In the genomic region with DNA sequence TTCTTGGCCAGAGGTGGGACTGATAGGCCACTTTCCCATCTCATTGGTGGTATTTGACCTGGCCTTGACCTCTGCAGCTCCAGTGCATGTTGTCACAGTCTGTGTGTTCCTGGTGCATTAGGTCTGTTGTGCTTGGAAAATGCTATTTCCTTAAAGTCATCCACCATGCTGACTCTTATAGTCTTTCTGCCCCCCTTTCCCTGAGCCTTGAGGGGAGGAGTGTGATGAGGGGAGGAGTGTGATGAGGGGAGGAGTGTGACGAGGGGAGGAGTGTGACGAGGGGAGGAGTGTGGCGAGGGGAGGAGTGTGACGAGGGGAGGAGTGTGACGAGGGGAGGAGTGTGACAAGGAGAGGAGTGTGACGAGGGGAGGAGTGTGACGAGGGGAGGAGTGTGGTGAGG, we compare ENCODE assay signal across 15 mouse cellular contexts.
"Had no signal": no experiment of that assay in that cellular context is flagged by ENCODE, and none has a peak within 500 bp of the region (broad histone marks: within the 10 kb centered on the region; RNA-seq: fewer than 3 reads in every experiment).

No protein-coding gene starts in this region.

- H3K36me3 ChIP-seq: neural tube, embryonic 12.5 days; neural tube, embryonic 13.5 days; stomach, embryonic 15.5 days had no signal

- H3K4me3 ChIP-seq: neural tube, embryonic 12.5 days; neural tube, embryonic 13.5 days; stomach, embryonic 15.5 days had no signal

- H3K9me3 ChIP-seq: neural tube, embryonic 13.5 days; stomach, embryonic 15.5 days had no signal

- H3K27me3 ChIP-seq: neural tube, embryonic 12.5 days; neural tube, embryonic 13.5 days; stomach, embryonic 15.5 days had no signal

- H3K4me1 ChIP-seq: stomach, embryonic 15.5 days had no signal

- H3K9ac ChIP-seq: neural tube, embryonic 12.5 days; neural tube, embryonic 13.5 days; stomach, embryonic 15.5 days had no signal

- H3K4me2 ChIP-seq: neural tube, embryonic 12.5 days; neural tube, embryonic 13.5 days; stomach, embryonic 15.5 days had no signal

- H3K27ac ChIP-seq: neural tube, embryonic 12.5 days; neural tube, embryonic 13.5 days; stomach, embryonic 15.5 days; stomach, postnatal 0 days had no signal

- DNase-seq: retina, postnatal 1 day; right cerebral cortex, postnatal 14 days; right cerebral cortex, postnatal 25 days; right cerebral cortex, postnatal 4 days; spleen, adult 18-20 months; thymus, adult 18-20 months; thymus, adult 2 months; thymus, postnatal 14 days; thymus, postnatal 25 days; thymus, postnatal 36 days; thymus, postnatal 4 days had no signal
